Mouse (Mus musculus): ENCODE data around the gene Nudt8. TPM values are rescaled to one million over a fixed set of nuclear protein-coding genes. Genes with fewer than 3 reads are reported as not detected.
"Not testable (repeated sequence)": the region's sequence is repeated elsewhere in the genome, so short reads cannot be mapped to it uniquely, and the experiment has no call there.

Gene Nudt8
- polyA plus RNA-seq, 1 experiment from 2014 or later = 23.0 TPM

GRCm38 (mm10) chr19:3966330-3967075 lies 33.9 kb upstream of the Nudt8 start:
- TF ChIP-seq CTCF (IDR thresholded peaks at IDR 0.05; ENCODE audit: low read depth) (peak; percentile 30), EP300 (IDR thresholded peaks at IDR 0.05; ENCODE audit: low read depth) (no peak)
- no peak for ATAC-seq
- H3K27me3 ChIP-seq (ENCODE audit: insufficient read depth, low read length) = no peaks in the 10 kb centered on the region
- DNase-seq = no peak
- 74% methylated on average over 11 of the region's 11 CpGs for WGBS (ENCODE audit: insufficient replicate concordance)
- no peaks in the 10 kb centered on the region for H3K4me1 ChIP-seq (ENCODE audit: insufficient read depth)
- H3K27ac ChIP-seq (ENCODE audit: low read depth) = no peak overlapping the region
- H3K4me3 ChIP-seq (ENCODE audit: low read depth, low read length) = no peak overlapping the region
- no peaks in the 10 kb centered on the region for H3K36me3 ChIP-seq (replicated peaks; ENCODE audit: insufficient read depth, low read length)
- no peak overlapping the region for H3K9ac ChIP-seq (replicated peaks)
- H3K9me3 ChIP-seq (ENCODE audit: low read length) = no peaks in the 10 kb centered on the region
- H3K4me2 ChIP-seq (ENCODE audit: low read depth, low read length) = no peak overlapping the region

GRCm38 (mm10) chr19:3967258-3967657 lies 33.1 kb upstream of the Nudt8 start:
- 49% methylated on average over 3 of the region's 3 CpGs for WGBS (ENCODE audit: insufficient replicate concordance)
- H3K27me3 ChIP-seq (ENCODE audit: insufficient read depth, low read length) = no peaks in the 10 kb centered on the region
- TF ChIP-seq CTCF (IDR thresholded peaks at IDR 0.05; ENCODE audit: low read depth) (no peak), EP300 (IDR thresholded peaks at IDR 0.05; ENCODE audit: low read depth) (no peak)
- H3K36me3 ChIP-seq (replicated peaks; ENCODE audit: insufficient read depth, low read length) = no peaks in the 10 kb centered on the region
- no peak overlapping the region for H3K4me2 ChIP-seq (ENCODE audit: low read depth, low read length)
- H3K27ac ChIP-seq (ENCODE audit: low read depth) = no peak overlapping the region
- H3K9me3 ChIP-seq (ENCODE audit: low read length) = no peaks in the 10 kb centered on the region
- no peak overlapping the region for H3K4me3 ChIP-seq (ENCODE audit: low read depth, low read length)
- no peak for DNase-seq
- no peak overlapping the region for H3K9ac ChIP-seq (replicated peaks)
- no peak for ATAC-seq
- no peaks in the 10 kb centered on the region for H3K4me1 ChIP-seq (ENCODE audit: insufficient read depth)

GRCm38 (mm10) chr19:3972229-3972628 lies 28.2 kb upstream of the Nudt8 start, which contains the start of gene Aldh3b2:
Aldh3b2 (plus strand) TSS chr19:3972328.
- no peaks in the 10 kb centered on the region for H3K27me3 ChIP-seq (ENCODE audit: insufficient read depth, low read length)
- ATAC-seq (peak; percentile 60; the same call in 1 of the 2 replicates), DNase-seq (no peak)
- H3K9ac ChIP-seq (replicated peaks) = no peak within 1 kb of the TSS
- no peak within 1 kb of the TSS for H3K4me3 ChIP-seq (ENCODE audit: low read depth, low read length)
- H3K9me3 ChIP-seq (ENCODE audit: low read length) = no peaks in the 10 kb centered on the region
- TF ChIP-seq EP300 (IDR thresholded peaks at IDR 0.05; ENCODE audit: low read depth) (no peak), CTCF (IDR thresholded peaks at IDR 0.05; ENCODE audit: low read depth) (no peak)
- H3K27ac ChIP-seq (ENCODE audit: low read depth) = no peak within 1 kb of the TSS
- H3K4me1 ChIP-seq (ENCODE audit: insufficient read depth) = no peaks in the 10 kb centered on the region
- 47% methylated on average over 9 of the region's 9 CpGs for WGBS (ENCODE audit: insufficient replicate concordance)
- no peaks in the 10 kb centered on the region for H3K36me3 ChIP-seq (replicated peaks; ENCODE audit: insufficient read depth, low read length)
- H3K4me2 ChIP-seq (ENCODE audit: low read depth, low read length) = no peak within 1 kb of the TSS

GRCm38 (mm10) chr19:3974608-3975007 lies 25.8 kb upstream of the Nudt8 start:
- H3K4me3 ChIP-seq (ENCODE audit: low read depth, low read length); ATAC-seq; H3K4me2 ChIP-seq (ENCODE audit: low read depth, low read length); DNase-seq; H3K9ac ChIP-seq (replicated peaks); H3K27me3 ChIP-seq (ENCODE audit: insufficient read depth, low read length); H3K36me3 ChIP-seq (replicated peaks; ENCODE audit: insufficient read depth, low read length); H3K9me3 ChIP-seq (ENCODE audit: low read length); H3K27ac ChIP-seq (ENCODE audit: low read depth); H3K4me1 ChIP-seq (ENCODE audit: insufficient read depth): not testable (repeated sequence)
- 80% methylated on average over 6 of the region's 6 CpGs for WGBS (ENCODE audit: insufficient replicate concordance)

GRCm38 (mm10) chr19:3975866-3976265 lies 24.5 kb upstream of the Nudt8 start:
- Histone ChIP-seq H3K27ac (ENCODE audit: low read depth) (no peak overlapping the region), H3K36me3 (replicated peaks; ENCODE audit: insufficient read depth, low read length) (no peaks in the 10 kb centered on the region), H3K4me3 (ENCODE audit: low read depth, low read length) (no peak overlapping the region), H3K9ac (replicated peaks) (no peak overlapping the region), H3K27me3 (ENCODE audit: insufficient read depth, low read length) (no peaks in the 10 kb centered on the region), H3K4me2 (ENCODE audit: low read depth, low read length) (no peak overlapping the region), H3K4me1 (ENCODE audit: insufficient read depth) (no peaks in the 10 kb centered on the region), H3K9me3 (ENCODE audit: low read length) (no peaks in the 10 kb centered on the region)
- TF ChIP-seq EP300 (IDR thresholded peaks at IDR 0.05; ENCODE audit: low read depth) (no peak), CTCF (IDR thresholded peaks at IDR 0.05; ENCODE audit: low read depth) (no peak)
- no peak for ATAC-seq
- 74% methylated on average over 2 of the region's 2 CpGs for WGBS (ENCODE audit: insufficient replicate concordance)
- no peak for DNase-seq

GRCm38 (mm10) chr19:3980309-3980708 lies 20.1 kb upstream of the Nudt8 start:
- H3K4me1 ChIP-seq (ENCODE audit: insufficient read depth) = peaks cover 9% of the 10 kb centered on the region

More at GRCm38 (mm10) chr19:3980309-3980708, 20.1 kb upstream of the Nudt8 start:
- peak; percentile 93 for TF ChIP-seq CTCF (IDR thresholded peaks at IDR 0.05; ENCODE audit: low read depth)
- TF ChIP-seq EP300 (IDR thresholded peaks at IDR 0.05; ENCODE audit: low read depth) = no peak
- ATAC-seq (peak; percentile 60; the same call in 1 of the 2 replicates), DNase-seq (peak; percentile 82)
- H3K36me3 ChIP-seq (replicated peaks; ENCODE audit: insufficient read depth, low read length) = no peaks in the 10 kb centered on the region
- no peak overlapping the region for H3K9ac ChIP-seq (replicated peaks)
- H3K27me3 ChIP-seq (ENCODE audit: insufficient read depth, low read length) = no peaks in the 10 kb centered on the region
- WGBS (ENCODE audit: insufficient replicate concordance) = 17% methylated on average over 4 of the region's 4 CpGs
- no peaks in the 10 kb centered on the region for H3K9me3 ChIP-seq (ENCODE audit: low read length)
- no peak overlapping the region for H3K4me2 ChIP-seq (ENCODE audit: low read depth, low read length)
- H3K27ac ChIP-seq (ENCODE audit: low read depth) = no peak overlapping the region
- no peak overlapping the region for H3K4me3 ChIP-seq (ENCODE audit: low read depth, low read length)

Data from liver, postnatal 0 days (tissue).